11 mouse cellular contexts compared by ENCODE assay signal in genomic region chr4:107348529-107349310, GRCm38 (mm10). TPM values are rescaled to one million over a fixed set of nuclear protein-coding genes. Genes with fewer than 3 reads are reported as not detected.
DNase-seq lines count a peak whose midpoint lies in the region; ATAC-seq and TF ChIP-seq lines count a peak whose summit lies in the region.
"Had no signal": no experiment of that assay in that cellular context is flagged by ENCODE, and none has a peak within 500 bp of the region (broad histone marks: within the 10 kb centered on the region; RNA-seq: fewer than 3 reads in every experiment).

No protein-coding gene starts in this region.

- no peak for TF ChIP-seq EP300 in liver, postnatal 0 days (IDR thresholded peaks at IDR 0.05; ENCODE audit: low read depth)

- ATAC-seq in liver, embryonic 12.5 days = no peak
- ATAC-seq in liver, postnatal 0 days = no peak
- ATAC-seq in neural tube, embryonic 12.5 days (ENCODE audit: low FRiP score, low read depth) = peak; percentile 37; the same call in 1 of the 2 replicates
- no peak for ATAC-seq in megakaryocyte-erythroid progenitor cell, adult 5-6 weeks (replicated peaks; ENCODE audit: low FRiP score, low TSS enrichment, poor library complexity, severe bottlenecking)
- ATAC-seq: Patski had no signal

- no peak for TF ChIP-seq CTCF in liver, postnatal 0 days (IDR thresholded peaks at IDR 0.05; ENCODE audit: low read depth)

- no peaks in the 10 kb centered on the region for H3K9me3 ChIP-seq in liver, embryonic 12.5 days (replicated peaks)
- no peaks in the 10 kb centered on the region for H3K9me3 ChIP-seq in liver, postnatal 0 days (ENCODE audit: low read length)
- H3K9me3 ChIP-seq in neural tube, embryonic 12.5 days = no peaks in the 10 kb centered on the region

- peaks cover 22% of the 10 kb centered on the region; the same call in 1 of the 2 replicates for H3K36me3 ChIP-seq in liver, embryonic 12.5 days
- H3K36me3 ChIP-seq in liver, postnatal 0 days (replicated peaks; ENCODE audit: insufficient read depth, low read length) = peaks cover 20% of the 10 kb centered on the region; the same call in 1 of the 2 replicates
- peaks cover 8% of the 10 kb centered on the region; the same call in 1 of the 2 replicates for H3K36me3 ChIP-seq in neural tube, embryonic 12.5 days

- no peak overlapping the region for H3K4me3 ChIP-seq in liver, embryonic 12.5 days
- no peak overlapping the region for H3K4me3 ChIP-seq in liver, postnatal 0 days (ENCODE audit: low read depth, low read length)
- H3K4me3 ChIP-seq in neural tube, embryonic 12.5 days = no peak overlapping the region

- H3K27ac ChIP-seq in liver, embryonic 12.5 days = no peak overlapping the region
- H3K27ac ChIP-seq in liver, postnatal 0 days (ENCODE audit: low read depth) = no peak overlapping the region
- H3K27ac ChIP-seq in neural tube, embryonic 12.5 days = no peak overlapping the region

- WGBS in liver, embryonic 12.5 days (ENCODE audit: insufficient replicate concordance) = 71% methylated on average over 20 of the region's 20 CpGs
- 74% methylated on average over 20 of the region's 20 CpGs for WGBS in liver, postnatal 0 days (ENCODE audit: insufficient replicate concordance)
- 73% methylated on average over 20 of the region's 20 CpGs for WGBS in neural tube, embryonic 12.5 days

- DNase-seq in embryo, embryonic 10.5 days (ENCODE audit: low spot score) = peak; percentile 18
- no peak for DNase-seq in embryo, embryonic 10 days (ENCODE audit: low spot score)
- DNase-seq in liver, postnatal 0 days = no peak
- peak; percentile 14 to 29 for DNase-seq in lung, adult 18-20 months
- DNase-seq in frontal cortex, postnatal 36 days (ENCODE audit: low spot score in 2 of 2) = no peak
- DNase-seq: heart, adult 11 months had no signal

- H3K9ac ChIP-seq in liver, embryonic 12.5 days = 0 out of 2 replicates have a peak overlapping the region, but pooled peaks have one; percentile 6
- no peak overlapping the region for H3K9ac ChIP-seq in liver, postnatal 0 days (replicated peaks)
- H3K9ac ChIP-seq in neural tube, embryonic 12.5 days = no peak overlapping the region

- no peak overlapping the region for H3K4me2 ChIP-seq in liver, embryonic 12.5 days
- H3K4me2 ChIP-seq in liver, postnatal 0 days (ENCODE audit: low read depth, low read length) = no peak overlapping the region
- no peak overlapping the region; the same call in 1 of the 2 replicates for H3K4me2 ChIP-seq in neural tube, embryonic 12.5 days (replicated peaks)

- H3K27me3 ChIP-seq in liver, embryonic 12.5 days (replicated peaks) = no peaks in the 10 kb centered on the region
- no peaks in the 10 kb centered on the region for H3K27me3 ChIP-seq in liver, postnatal 0 days (ENCODE audit: insufficient read depth, low read length)
- no peaks in the 10 kb centered on the region for H3K27me3 ChIP-seq in neural tube, embryonic 12.5 days (replicated peaks)
- H3K27me3 ChIP-seq: Patski had no signal

- peaks cover 22% of the 10 kb centered on the region for H3K4me1 ChIP-seq in liver, embryonic 12.5 days
- no peaks in the 10 kb centered on the region for H3K4me1 ChIP-seq in liver, postnatal 0 days (ENCODE audit: insufficient read depth)
- H3K4me1 ChIP-seq in neural tube, embryonic 12.5 days = peaks cover 9% of the 10 kb centered on the region

RNA-seq across cellular contexts. Expression of gene Ndc1, which starts 18.9 kb away (rescaled TPM):
- 28.9 and 30.3 TPM in 2 replicates for polyA plus RNA-seq in liver, embryonic 12.5 days (2016; fragmentation: Nextera tagmentation; extraction: Ambion mirVana)
- 7.6 and 8.9 TPM in 2 replicates for polyA plus RNA-seq in liver, postnatal 0 days (2015; fragmentation: Nextera tagmentation; extraction: Ambion mirVana)
- polyA plus RNA-seq in neural tube, embryonic 12.5 days (2016; fragmentation: Nextera tagmentation; extraction: Ambion mirVana) = 26.7 and 27.1 TPM in 2 replicates
- total RNA-seq in megakaryocyte-erythroid progenitor cell, adult 5-6 weeks (2014; fragmentation: Nextera tagmentation) = 51.5 and 55.8 TPM in 2 replicates
- 66.9 and 89.3 TPM in 2 replicates for total RNA-seq in megakaryocyte-erythroid progenitor cell, adult 5-6 weeks (2017)

RNA-seq across cellular contexts. Expression of gene Yipf1, which starts 34.6 kb away (rescaled TPM):
- 28.4 and 30.0 TPM in 2 replicates for polyA plus RNA-seq in liver, embryonic 12.5 days (2016; fragmentation: Nextera tagmentation; extraction: Ambion mirVana)
- polyA plus RNA-seq in liver, postnatal 0 days (2015; fragmentation: Nextera tagmentation; extraction: Ambion mirVana) = 35.8 and 35.9 TPM in 2 replicates
- polyA plus RNA-seq in neural tube, embryonic 12.5 days (2016; fragmentation: Nextera tagmentation; extraction: Ambion mirVana) = 48.9 and 50.5 TPM in 2 replicates
- 42.2 and 42.5 TPM in 2 replicates for total RNA-seq in megakaryocyte-erythroid progenitor cell, adult 5-6 weeks (2014; fragmentation: Nextera tagmentation)
- 26.5 and 26.6 TPM in 2 replicates for total RNA-seq in megakaryocyte-erythroid progenitor cell, adult 5-6 weeks (2017)

RNA-seq across cellular contexts. Expression of gene Dio1, which starts 41.8 kb away (rescaled TPM):
- not detected in 2 replicates for polyA plus RNA-seq in liver, embryonic 12.5 days (2016; fragmentation: Nextera tagmentation; extraction: Ambion mirVana)
- polyA plus RNA-seq in liver, postnatal 0 days (2015; fragmentation: Nextera tagmentation; extraction: Ambion mirVana) = 6.0 and 10.3 TPM in 2 replicates
- polyA plus RNA-seq in neural tube, embryonic 12.5 days (2016; fragmentation: Nextera tagmentation; extraction: Ambion mirVana) = not detected in 2 replicates
- not detected in 2 replicates for total RNA-seq in megakaryocyte-erythroid progenitor cell, adult 5-6 weeks (2014; fragmentation: Nextera tagmentation)
- not detected in 2 replicates for total RNA-seq in megakaryocyte-erythroid progenitor cell, adult 5-6 weeks (2017)
- polyA plus RNA-seq: Patski; stomach, embryonic 14.5 days had no signal

Comparison
In these comparisons a context has a peak if more than half of its experiments do, and no peak if none do; other contexts are left out.
1. DNase-seq: peak in embryo, embryonic 10.5 days (single experiment) and lung, adult 18-20 months (2 of 2); none in embryo, embryonic 10 days (single experiment), liver, postnatal 0 days (single experiment) and frontal cortex, postnatal 36 days (0 of 2).